In the genomic region with DNA sequence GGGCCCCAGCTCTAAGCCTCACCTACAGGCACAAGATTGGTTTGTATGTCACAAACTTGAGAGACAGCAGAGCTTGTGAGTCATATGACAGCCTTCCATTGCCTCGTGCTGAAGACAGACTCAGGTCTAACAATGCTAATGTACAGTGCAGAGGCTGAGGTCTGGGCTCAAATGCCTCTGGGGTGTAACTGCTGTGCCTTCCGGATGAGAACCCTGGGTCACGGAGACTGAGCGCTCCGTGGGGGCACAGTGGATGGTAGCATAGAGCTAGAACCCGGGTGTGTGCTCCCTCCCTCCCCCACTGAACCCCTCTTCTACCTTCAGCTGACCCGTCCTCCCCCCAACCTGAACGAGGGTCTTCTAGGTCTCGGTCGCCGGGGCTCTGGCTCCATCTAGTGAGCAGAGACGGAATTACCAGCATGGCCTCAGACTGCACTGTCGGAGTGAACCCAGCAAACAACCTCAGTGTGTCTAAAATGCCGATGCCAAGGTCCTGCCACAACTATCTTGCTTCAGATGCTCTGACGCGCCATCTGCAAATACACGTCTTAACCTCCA, we compare ENCODE assay signal across 8 mouse cellular contexts.
DNase-seq lines count a peak whose midpoint lies in the region; ATAC-seq lines count a peak whose summit lies in the region.

No protein-coding gene starts in this region.

- H3K27me3 ChIP-seq in embryonic facial prominence, embryonic 10.5 days (replicated peaks; ENCODE audit: low read depth, poor library complexity, severe bottlenecking) = peaks cover 40% of the 10 kb centered on the region

- H3K4me1 ChIP-seq in embryonic facial prominence, embryonic 10.5 days = peaks cover 10% of the 10 kb centered on the region

- H3K4me3 ChIP-seq in embryonic facial prominence, embryonic 10.5 days = peak overlapping the region; percentile 36

- 0 out of 2 replicates have a peak overlapping the region, but pooled peaks have one; percentile 24 for H3K27ac ChIP-seq in embryonic facial prominence, embryonic 10.5 days (replicated peaks)

- DNase-seq in CD4-positive, CD25-positive, alpha-beta regulatory T cell, adult 2 months (ENCODE audit: low read depth, low spot score) = peak; percentile 70
- DNase-seq in MN1 (ENCODE audit: low spot score) = peak; percentile 23
- DNase-seq in embryonic facial prominence, embryonic 10.5 days (ENCODE audit: low spot score) = peak; percentile 73
- peak; percentile 74 for DNase-seq in heart, postnatal 4 days
- peak; percentile 26 for DNase-seq in layer of hippocampus, adult 9-10 months (ENCODE audit: low spot score)
- peak; percentile 65 for DNase-seq in lung, postnatal 36 days
- DNase-seq in right cerebral cortex, postnatal 14 days = peak; percentile 51

- 7% methylated on average over 17 of the region's 17 CpGs for WGBS in embryonic facial prominence, embryonic 10.5 days

- H3K9me3 ChIP-seq in embryonic facial prominence, embryonic 10.5 days = no peaks in the 10 kb centered on the region

- H3K36me3 ChIP-seq in embryonic facial prominence, embryonic 10.5 days (replicated peaks) = no peaks in the 10 kb centered on the region

- no peak for ATAC-seq in CD4-positive, CD25-positive, alpha-beta regulatory T cell, adult 4 months

Comparison
In these comparisons a context has a peak if more than half of its experiments do, and no peak if none do; other contexts are left out.
1. DNase-seq: peak in every context shown above with its lines; median percentile 74 in heart, postnatal 4 days; 73 in embryonic facial prominence, embryonic 10.5 days; 70 in CD4-positive, CD25-positive, alpha-beta regulatory T cell, adult 2 months; 65 in lung, postnatal 36 days; 51 in right cerebral cortex, postnatal 14 days; 26 in layer of hippocampus, adult 9-10 months; 23 in MN1.